Mouse (Mus musculus) bone marrow macrophage, adult 2 months (primary cell): ENCODE data around the gene Ptprg. TPM values are rescaled to one million over a fixed set of nuclear protein-coding genes. Genes with fewer than 3 reads are reported as not detected.

ENCODE experiments used
- H3K27ac ChIP-seq: 2 replicates; pipeline ENCODE4 v1.5.1; 2012; ENCODE audit warnings: low read depth, low read length; ENCODE audit not compliant: insufficient read depth
- H3K4me1 ChIP-seq: 2 replicates; pipeline ENCODE4 v1.6.1; 2012; ENCODE audit warnings: low read length; ENCODE audit not compliant: control insufficient read depth, insufficient read depth
- H3K4me3 ChIP-seq: 2 replicates; pipeline ENCODE4 v1.5.1; 2012; ENCODE audit warnings: mild to moderate bottlenecking, low read length, moderate library complexity; ENCODE audit not compliant: insufficient read depth
- CTCF ChIP-seq: IDR thresholded peaks from 2 replicates; pipeline ENCODE4 v1.5.1; 2012; ENCODE audit warnings: low read depth, mild to moderate bottlenecking, low read length, moderate library complexity
- POLR2A ChIP-seq: IDR thresholded peaks from 2 replicates; pipeline ENCODE4 v1.6.1; 2012; ENCODE audit warnings: mild to moderate bottlenecking, low read depth, low read length, borderline replicate concordance
- polyA plus RNA-seq: library from polyadenylated mRNA; stranded (reverse); fragments of >200 nt; gene quantifications from 2 replicates; pipeline ENCODE4 v1.2.4, GENCODE M21; 2012; ENCODE audit not compliant: missing spikeins, insufficient read depth, insufficient read length

Ptprg gene
- polyA plus RNA-seq, 1 experiment: 0.76 TPM

DNA sequence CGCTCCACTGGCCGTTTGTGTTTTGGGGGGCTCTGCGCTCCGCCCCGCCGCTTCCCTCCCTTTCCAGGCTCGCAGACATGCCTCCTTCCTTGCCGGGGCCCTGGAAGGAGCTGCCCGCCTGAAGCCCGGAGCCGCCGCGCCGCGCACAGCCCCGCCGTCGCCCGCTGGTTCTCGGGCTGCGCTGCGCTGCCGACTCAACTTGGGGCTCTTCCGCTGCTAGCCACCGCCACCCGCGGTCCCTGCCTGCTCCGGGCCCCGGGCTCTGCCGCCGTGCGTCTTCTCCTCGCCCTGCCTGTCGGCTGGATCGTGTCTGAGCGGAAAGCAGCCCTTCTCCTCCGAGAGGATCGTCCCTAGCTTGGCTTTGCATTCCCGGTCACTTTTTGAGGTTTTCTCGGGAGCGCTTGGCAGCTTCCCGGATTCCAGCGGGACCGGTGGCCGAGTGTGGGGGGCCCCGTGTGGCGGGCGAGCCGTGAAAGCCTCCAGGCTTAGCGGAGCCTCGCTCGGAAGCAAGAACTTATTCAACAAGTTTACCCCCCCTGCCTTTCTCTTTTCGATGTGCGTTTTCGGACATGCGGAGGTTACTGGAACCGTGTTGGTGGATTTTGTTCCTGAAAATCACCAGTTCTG lies 460 bp downstream of the Ptprg start:
- H3K27ac ChIP-seq: no peak overlapping the region
- H3K4me3 ChIP-seq: peak overlapping the region; percentile 28; the same call in 1 of the 2 replicates
- no peaks in the 10 kb centered on the region for H3K4me1 ChIP-seq
- TF ChIP-seq POLR2A: no peak
- TF ChIP-seq CTCF: no peak

DNA sequence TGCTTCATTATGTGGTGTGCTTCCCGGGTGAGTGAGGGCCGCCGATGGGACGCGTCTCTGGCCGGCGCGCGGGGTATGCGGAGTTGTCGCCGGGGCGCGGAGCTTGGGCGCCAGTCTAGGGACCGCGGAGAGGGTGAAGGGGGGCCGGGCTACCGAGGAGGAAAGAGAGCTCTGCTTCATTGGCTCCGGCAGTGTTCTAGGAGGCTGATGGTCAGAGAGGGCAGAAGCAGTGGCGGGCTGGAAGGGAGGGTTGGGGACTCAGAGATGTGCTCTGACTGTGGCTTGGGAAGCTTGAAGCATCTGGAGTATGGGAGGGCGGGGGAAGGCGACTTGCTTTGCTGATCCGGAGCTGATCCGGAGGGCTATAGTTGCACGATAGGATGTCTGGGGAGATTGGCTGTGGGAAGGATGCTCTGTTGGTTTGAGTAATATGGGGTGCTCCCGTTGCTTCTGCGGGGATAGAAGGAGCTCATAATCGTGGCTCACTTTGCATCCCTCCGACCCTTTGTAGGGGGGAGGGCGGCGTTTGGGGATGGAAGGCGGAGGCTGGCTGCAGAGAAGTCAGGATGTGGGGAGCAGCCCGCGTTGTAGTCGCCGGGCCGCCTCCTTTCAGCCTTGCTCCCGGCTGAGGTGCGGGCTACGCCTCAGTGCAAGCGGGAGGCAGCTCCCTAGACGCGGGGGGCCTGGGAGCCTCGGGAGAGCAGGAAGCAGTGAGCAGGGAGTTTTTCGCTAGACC lies 1.1 kb downstream of the Ptprg start:
- Histone ChIP-seq H3K4me3 (no peak overlapping the region), H3K27ac (no peak overlapping the region), H3K4me1 (no peaks in the 10 kb centered on the region)
- TF ChIP-seq POLR2A (no peak), CTCF (no peak)

DNA sequence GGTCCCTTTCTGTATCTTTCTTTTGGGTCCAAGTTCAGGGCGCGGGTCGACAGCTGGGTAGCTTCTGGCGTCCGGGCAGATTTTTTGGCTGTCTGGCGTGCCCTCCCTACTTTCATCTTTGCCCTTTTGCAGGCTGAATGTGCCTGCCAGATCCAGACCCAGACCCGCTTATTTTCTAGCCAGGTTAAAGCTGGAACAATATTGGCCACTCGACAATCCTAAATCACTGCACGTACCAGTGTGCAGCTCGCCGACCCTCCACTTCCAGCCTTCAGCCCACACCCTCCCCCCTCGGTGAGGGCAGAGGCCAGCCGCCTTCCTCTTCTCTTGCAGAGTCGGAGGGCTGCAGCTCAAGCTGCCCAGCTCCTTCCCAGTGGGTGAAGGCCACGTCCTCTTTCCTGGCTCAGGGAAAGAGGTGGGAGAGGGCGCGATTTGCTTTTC lies 1.7 kb downstream of the Ptprg start:
- H3K4me1 ChIP-seq: no peaks in the 10 kb centered on the region
- no peak overlapping the region for H3K27ac ChIP-seq
- no peak overlapping the region for H3K4me3 ChIP-seq
- no peak for TF ChIP-seq POLR2A
- no peak for TF ChIP-seq CTCF

DNA sequence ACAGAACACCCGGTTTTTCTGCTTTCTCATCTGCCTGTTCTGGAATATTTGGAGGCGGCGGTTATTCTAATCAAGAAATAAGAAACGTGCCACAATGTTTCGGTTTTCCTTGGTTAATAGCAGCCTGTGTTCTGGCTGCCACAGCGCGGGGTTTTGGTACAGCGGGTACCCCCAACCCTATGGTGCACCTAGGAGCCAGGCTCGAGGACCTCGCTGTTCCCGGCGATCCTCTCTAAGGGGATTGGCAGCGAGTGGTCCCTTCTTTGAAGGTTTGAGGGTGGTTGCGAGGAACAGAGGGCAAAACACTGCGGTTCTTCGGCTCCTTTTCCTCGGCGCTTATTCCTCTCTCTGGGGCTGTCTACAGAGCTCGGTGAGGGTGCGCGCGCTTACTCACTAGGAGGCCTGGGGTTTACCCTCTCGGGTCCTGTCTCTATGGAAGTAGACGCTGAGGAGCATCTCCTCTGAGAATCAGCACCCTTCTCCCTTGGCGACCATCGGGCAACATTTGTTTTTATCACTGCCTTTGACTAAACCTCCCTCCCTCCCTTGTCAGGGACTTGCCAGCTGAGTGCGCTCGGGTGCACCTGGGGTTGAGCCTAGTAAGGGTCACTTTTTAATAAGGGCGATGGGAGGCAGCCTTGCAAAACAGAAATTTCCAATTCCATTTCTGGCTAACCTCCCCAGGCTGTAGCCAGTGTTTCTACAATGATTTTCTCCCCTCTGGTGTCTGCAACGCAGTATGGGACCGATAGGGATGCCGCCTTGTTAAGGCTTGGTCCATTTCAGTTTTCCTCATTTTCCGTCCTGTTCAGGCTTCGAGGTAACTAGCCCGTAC lies 2.4 kb downstream of the Ptprg start:
- H3K4me3 ChIP-seq: no peak overlapping the region
- no peak overlapping the region for H3K27ac ChIP-seq

DNA sequence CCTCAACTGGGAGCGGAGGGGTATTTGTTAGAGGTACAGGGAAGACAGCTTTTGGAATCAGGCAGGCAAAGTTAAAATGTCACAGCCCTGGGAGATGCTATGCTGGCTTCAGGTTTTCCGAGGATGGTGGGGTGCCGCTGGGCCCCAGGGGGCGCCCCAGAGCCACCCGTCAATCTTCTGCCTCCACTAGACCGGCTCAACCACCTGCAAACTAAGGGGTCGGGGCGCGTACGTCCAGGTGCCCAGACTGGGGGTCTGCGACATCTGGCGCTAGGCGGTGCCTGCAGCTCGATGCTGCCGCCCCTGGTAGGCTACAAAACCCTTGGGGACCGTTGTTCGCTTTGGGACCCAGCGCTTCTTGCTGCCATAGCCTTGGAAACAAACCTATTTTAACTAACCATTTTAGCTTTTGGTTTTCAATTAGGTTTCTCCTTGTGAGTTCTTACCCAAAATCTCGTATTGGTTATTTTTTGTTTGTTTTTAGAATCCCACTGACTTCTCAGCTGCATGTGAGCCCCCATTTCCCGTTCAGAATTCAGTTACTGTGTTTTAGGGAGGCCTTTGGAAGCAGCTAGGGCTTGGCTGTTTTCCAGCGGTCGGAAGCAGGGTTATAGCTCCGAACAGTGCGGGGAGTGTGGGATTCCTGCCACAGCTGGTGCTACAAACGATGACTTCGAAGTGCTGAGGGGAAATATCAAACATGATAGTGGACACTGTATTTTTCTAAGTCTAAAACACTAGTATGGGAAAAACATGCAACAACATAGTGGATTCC lies 3.2 kb downstream of the Ptprg start:
- no peak overlapping the region for H3K4me3 ChIP-seq
- no peaks in the 10 kb centered on the region for H3K4me1 ChIP-seq
- no peak overlapping the region for H3K27ac ChIP-seq
- TF ChIP-seq CTCF (no peak), POLR2A (no peak)

More for the DNA sequence above, 2.4 kb downstream of the Ptprg start:
- no peaks in the 10 kb centered on the region for H3K4me1 ChIP-seq
- TF ChIP-seq POLR2A (no peak), CTCF (no peak)

DNA sequence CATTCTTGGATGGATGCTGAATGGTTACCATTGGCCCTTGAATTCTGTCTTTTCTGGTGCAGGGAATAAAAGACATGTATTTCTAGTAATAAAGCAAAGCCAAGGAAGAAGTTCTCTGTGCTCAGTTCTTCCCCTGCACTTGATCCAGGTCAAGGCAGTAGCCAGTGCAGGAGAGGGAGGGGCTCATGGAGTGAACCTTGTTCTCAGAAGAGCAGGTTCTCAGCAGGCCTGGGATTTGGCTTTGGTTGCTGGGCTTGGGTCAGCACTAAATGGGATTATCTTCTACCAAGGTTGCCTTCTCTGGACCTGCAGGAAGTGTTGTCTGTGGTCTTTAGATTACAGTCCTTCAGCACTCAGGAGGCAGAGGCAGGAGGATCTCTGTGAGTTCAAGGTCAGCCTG lies 5.2 kb downstream of the Ptprg start:
- Histone ChIP-seq H3K27ac (no peak overlapping the region), H3K4me1 (no peaks in the 10 kb centered on the region), H3K4me3 (no peak overlapping the region)
- TF ChIP-seq POLR2A (no peak), CTCF (no peak)

DNA sequence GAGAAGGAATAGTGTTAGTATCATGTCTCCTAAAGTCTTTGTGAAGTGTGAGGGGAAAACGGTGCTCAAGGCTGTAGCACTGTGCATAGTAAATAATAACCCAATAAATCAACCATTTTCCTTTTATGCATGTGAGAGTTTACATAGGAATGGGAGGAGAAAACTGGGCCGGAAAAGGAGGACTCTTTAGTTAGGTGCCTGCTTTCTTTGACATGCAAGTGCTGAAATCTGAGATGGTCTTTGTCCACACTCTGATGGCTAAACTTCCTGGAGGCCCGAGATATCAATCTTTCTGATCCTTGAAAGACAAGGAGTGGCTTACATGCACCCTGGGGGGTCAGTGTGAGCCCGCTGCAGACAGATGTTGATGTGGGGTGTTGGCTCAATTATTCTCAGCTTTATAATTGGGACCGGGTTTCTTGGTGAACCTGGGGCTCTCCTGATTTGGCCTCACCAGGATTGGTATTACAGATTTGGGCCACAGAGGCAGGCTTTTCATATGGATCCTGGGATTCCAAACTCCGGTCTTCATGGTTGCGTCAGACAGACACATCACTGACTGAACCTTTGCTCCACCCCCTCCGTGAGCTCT lies 7.4 kb downstream of the Ptprg start:
- H3K27ac ChIP-seq: no peak overlapping the region
- H3K4me1 ChIP-seq: no peaks in the 10 kb centered on the region
- no peak overlapping the region for H3K4me3 ChIP-seq
- TF ChIP-seq CTCF (no peak), POLR2A (no peak)

DNA sequence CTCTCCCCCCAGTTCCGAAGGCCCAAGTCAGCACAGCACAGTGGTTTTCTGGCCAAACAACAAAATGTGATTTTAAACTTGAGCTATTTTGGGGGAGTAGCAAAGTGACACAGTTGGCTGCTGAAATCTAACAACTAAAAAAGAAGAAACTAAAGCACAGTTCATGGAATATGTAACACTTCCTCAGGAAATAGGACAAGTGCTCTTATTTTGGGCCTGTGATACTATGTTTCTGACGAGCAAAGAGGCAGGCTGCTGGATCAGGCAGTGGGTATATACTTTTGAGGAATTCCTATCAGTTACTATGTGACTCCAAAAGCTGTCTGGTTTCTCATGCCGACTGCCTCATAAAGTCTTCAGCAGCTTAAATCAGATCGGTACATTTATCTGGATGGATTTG lies 8.1 kb downstream of the Ptprg start:
- Histone ChIP-seq H3K4me3 (no peak overlapping the region), H3K4me1 (no peaks in the 10 kb centered on the region), H3K27ac (no peak overlapping the region)
- no peak for TF ChIP-seq CTCF
- TF ChIP-seq POLR2A: no peak

DNA sequence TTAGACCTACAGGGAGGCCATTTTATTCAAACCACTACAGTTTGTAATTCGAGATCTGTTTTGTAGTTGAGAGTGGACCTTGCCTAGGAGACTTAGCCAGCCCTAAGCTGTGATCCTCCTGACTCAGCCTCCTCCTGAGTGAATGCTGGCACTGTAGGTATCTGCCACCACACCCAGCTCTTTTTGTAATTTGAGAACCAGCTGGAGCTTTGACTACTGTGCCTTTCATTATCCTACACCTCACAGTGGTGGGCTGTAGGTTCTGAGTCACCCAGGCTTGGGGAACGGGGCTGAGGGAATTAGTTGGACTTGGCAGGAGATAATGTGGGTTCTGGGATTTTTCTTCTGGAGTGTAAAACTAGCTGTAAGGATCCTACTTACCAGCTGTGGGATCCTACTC lies 9.5 kb downstream of the Ptprg start:
- Histone ChIP-seq H3K4me3 (no peak overlapping the region), H3K27ac (no peak overlapping the region), H3K4me1 (no peaks in the 10 kb centered on the region)
- TF ChIP-seq POLR2A (no peak), CTCF (no peak)
